Mouse (Mus musculus) spleen, postnatal 14 days (tissue): ENCODE measurements around the gene Txndc5.
A peak's percentile ranks its signal among the peaks of the same experiment; 100 is the strongest.

Experiments used
- DNase-seq, 2 experiments: peaks; one replicate each; pipeline ENCODE4 v3.0.0; 2021 to 2022; ENCODE audit warnings: low spot score in 2 of 2

Txndc5 gene

GRCm38 (mm10) chr13:38526116-38526515, 2.5 kb downstream of the Txndc5 start:
- DNase-seq, result no peak

DNA sequence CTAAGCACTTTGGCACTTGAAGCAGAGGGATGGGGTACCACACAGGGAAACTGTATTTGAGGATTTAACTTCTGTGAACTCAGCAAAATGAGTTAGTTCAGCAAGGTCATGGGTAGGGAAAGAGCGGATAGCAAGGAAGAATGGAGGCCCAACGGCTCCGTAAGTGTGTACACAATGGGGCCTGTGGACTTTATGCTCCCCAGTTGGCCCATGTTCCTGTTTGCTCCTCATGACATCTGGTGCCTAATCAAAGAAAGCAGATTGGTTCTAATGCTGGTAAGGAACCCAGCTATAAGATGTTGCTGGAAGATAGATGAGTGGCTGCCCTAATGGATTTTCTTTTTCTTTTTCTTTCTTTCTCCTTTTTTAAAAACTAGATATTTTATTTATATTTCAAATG, 3.4 kb downstream of the Txndc5 start:
- no peak for DNase-seq

DNA sequence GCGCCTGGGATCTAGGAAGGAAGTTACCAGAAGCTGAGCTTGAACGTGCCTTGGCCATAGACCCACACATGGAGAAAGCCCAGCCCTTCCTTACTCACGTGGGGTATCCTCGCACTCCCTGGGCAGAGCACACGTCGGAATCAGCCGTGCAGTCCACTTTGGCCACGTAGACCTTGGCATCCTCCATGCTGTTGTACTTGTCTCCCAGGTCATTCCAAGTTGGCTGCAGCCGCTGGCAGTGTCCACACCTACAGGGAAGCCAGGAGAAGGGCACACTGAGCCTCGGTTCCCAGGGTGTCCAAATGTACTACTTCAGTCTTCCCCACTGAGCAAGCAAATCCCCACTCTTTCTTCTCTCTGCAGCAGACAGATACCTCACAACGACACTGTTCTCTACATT, 5.4 kb downstream of the Txndc5 start:
- no peak for DNase-seq

- no peak for DNase-seq
Observed at GRCm38 (mm10) chr13:38522056-38522654, 6.5 kb downstream of the Txndc5 start.

DNA sequence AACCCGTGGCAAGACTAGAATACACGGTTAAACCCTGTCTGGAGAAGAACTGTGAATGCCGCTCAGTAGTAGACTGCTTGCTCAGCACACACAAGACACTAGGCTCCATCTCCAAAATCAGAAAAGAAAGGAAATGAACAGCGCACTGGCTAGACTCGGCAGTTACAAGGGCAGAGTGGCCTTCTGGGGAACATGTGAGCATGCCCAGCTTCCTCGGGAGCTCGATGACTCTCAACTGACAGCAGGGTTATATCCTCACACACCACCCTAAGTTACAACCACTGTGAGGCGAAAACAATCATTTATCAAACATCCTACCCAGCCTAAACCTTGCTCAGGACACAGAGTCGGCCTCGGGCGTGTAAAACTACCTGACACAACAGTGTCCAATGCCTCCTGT, 8.3 kb downstream of the Txndc5 start:
- no peak for DNase-seq

- no peak for DNase-seq
Observed at GRCm38 (mm10) chr13:38516582-38516981, 12.0 kb downstream of the Txndc5 start.

DNA sequence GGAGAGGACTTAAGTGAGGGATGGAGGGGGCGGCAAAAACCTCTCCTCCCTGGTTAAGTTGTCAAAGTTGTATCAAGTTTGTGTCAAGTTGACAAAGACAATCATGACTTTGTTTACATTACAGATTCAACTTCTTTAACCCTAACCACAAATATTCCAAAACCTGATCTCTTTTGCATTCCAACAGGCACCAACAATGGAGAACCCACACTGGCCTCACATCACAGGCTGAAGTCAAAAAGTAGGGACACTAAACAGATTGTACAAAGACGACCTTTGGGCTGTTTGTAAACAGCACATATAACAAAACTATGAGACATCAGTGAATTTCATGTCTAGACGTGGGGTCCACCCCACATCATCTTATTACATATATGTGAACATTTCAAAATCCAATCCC, 12.8 kb downstream of the Txndc5 start:
- no peak for DNase-seq

GRCm38 (mm10) chr13:38515431-38515830, 13.2 kb downstream of the Txndc5 start:
- no peak for DNase-seq

DNA sequence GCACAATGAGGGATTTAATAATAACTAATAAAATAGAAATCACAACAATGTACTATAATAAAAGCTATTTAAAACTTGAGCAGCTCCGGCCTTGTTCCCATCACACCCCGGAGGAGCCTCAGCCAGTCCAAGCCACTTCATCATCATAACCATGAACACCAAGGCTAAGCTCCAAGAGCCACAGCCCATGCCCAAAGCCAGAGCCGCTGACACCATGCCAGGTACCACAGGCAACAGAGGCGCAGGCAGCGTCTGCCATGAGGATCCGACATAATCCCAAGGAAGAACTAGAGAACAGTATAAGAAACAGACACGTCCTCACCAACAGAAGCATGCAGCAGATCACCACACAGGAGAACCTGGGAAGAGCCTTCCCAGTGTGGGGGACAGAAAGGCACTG, 14.7 kb downstream of the Txndc5 start:
- no peak for DNase-seq

DNA sequence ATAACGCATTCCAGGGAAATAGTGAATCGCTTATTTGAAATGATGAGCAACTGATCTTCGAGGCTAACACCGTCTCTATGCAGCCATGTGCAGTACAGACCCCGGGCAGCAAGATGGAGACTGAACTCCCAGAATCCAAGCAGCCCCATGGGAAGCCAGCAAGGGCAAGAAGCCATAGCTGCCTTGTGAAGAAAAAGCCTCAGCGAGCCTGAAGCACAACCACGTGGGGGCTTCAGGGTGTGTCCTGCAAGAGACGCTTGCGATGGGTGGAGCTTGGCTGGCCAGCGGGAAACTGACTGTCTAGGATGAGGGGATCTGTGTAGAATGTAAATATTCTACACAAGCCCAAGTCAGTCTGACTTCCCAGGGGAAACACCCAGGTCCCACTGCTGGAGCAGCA, 16.6 kb downstream of the Txndc5 start:
- no peak for DNase-seq

DNA sequence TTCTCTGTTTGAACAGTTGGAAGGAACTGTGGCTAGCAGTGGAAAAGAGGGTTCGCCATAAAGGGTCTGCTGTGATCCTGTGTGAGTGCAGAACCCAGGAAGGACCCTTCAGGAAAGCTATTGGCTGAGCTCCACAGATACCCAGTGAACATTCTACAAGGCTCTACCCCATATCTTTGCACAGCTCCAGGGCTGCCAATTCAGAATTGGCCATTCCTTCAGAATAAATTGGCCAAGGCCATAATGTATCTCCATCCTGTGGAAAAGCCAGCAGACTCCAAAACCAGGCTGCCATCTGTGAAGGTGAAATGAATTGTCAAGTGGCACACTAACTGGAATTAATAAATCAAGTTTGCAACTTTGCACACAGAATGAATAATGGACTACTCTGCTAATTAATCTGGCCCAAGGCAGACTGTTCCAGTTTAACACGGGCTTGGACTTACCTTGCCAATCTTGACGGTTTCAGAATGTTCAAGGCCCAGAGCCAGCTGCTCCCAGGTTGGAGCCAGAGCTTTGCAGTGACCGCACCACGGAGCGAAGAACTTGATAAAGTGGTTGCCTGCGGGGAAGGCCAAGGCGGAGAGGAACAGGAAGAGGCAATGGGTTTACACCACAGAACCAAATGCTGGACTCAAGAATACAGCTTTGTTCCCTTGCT, 18.8 kb downstream of the Txndc5 start:
- DNase-seq, result no peak

- DNase-seq, result no peak
Observed at GRCm38 (mm10) chr13:38506936-38507335, 21.7 kb downstream of the Txndc5 start.

GRCm38 (mm10) chr13:38506320-38506719, 22.3 kb downstream of the Txndc5 start:
- peak; percentile 24 to 51 for DNase-seq

- peak; percentile 41 to 46 for DNase-seq
Observed at GRCm38 (mm10) chr13:38503137-38503849, 25.3 kb downstream of the Txndc5 start.

- no peak for DNase-seq
Observed at GRCm38 (mm10) chr13:38501314-38501713, 27.3 kb downstream of the Txndc5 start.

DNA sequence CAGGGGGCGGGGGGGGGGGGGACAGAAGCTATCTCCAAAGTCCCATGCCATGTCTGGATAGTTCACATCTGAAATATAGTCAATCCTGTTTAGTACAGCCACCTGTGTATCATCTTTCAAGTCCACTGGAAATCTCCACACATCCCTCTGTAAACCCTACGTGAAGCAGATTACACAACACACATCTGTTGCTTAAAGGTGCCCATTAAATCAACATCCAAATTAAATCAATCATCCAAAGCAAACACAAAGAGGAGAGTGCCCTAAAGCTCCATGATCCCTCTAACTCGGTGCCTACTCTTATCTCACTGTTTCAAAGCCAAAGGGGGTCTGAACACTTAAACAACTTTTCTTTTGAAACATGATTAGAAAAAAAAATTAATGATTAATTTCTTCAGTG, 31.9 kb downstream of the Txndc5 start:
- no peak for DNase-seq

DNA sequence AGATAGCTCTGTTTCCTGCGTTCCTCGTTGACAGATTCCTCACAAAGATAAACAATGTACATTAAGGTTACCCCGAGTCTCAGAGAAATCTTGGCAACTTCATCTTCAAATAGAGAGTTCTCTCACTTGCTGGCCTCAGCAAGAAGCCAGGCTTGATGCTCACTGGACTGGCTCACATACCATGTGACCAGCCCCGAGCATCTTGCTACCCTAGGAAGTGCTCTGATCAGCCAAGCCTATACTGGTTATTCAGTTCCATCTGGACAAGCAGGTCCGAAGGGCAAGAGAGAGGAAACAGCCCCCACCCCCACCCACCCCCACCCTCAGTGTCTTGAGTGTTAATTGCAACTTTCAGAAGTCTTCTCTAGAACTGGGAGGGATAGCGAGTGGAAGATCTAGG, 41.9 kb downstream of the Txndc5 start:
- DNase-seq, result no peak

- no peak for DNase-seq
Observed at GRCm38 (mm10) chr13:38484701-38485100, 43.9 kb downstream of the Txndc5 start.

DNA sequence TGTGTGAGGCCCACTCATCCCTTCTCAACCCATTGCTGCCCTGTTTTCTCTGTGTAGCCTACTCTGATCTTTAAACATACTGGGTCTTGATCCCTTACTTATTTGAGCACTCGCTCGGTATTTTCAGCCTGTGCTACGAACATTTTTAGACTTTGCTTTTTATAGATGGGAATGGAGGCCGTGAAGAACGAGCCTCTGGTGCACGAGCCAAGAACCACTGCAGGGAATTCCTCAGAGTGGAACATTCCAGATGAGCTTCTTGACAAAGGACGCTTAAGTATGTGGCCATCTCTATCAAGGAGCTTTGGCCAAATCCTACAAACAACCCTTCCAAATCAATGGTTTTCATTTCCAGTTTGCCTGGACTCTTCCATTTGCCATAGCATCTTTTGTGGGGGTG, 47.6 kb downstream of the Txndc5 start:
- no peak for DNase-seq

- DNase-seq, result no peak
Observed at GRCm38 (mm10) chr13:38476936-38477335, 51.7 kb downstream of the Txndc5 start.

GRCm38 (mm10) chr13:38473497-38473896, 55.1 kb downstream of the Txndc5 start:
- no peak for DNase-seq

DNA sequence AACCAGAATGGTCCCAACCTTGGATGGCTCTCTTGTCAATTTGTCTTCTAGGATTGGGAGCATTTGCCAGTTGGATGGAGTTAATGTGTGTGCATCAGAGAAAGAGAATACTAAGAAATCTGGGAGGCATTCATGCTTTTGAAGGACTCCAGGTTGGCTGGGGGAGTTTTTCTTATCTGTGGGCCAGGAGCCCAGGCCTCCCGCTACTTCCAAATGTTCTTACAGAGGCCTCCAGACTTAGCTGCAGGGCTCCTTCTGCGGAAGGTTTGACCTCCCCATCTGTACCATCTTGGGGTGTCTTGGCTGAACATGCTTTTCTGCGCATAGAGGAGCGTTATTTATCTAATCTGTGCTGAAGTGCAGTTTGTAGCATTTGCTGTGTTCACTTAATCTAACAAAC, 56.0 kb downstream of the Txndc5 start:
- no peak for DNase-seq

DNA sequence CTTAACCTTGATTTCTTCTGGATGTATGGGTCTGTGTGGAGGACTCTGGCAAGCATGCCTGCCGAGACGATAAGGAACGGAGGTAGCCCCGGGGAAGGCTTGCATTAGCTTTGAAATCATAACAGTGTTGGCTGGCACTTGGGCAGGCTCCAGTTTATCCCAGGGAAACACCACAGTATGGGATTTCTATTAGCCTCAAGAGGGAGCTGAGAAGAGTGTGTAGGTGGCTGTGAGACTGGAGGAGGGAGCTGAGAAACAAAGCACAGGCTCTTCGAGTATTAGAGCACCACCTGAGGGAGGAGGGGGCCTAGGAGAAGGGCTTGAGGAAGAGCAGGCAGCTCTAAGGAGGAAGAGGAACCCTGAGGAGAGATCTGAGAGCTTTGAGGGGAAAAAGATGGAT, 57.7 kb downstream of the Txndc5 start:
- DNase-seq, result no peak
